Mouse (Mus musculus) erythroid progenitor cell, adult 5-6 weeks (primary cell): ENCODE results near the gene Trp53i13. TPM values are rescaled to one million over a fixed set of nuclear protein-coding genes. Genes with fewer than 3 reads are reported as not detected.

ENCODE experiments used
- ATAC-seq: replicated peaks from 2 replicates; pipeline ENCODE4 v1.8.0; 2016; ENCODE audit warnings: moderate number of reproducible peaks, mild to moderate bottlenecking, moderate TSS enrichment, inconsistent platforms; ENCODE audit not compliant: poor library complexity, low FRiP score, severe bottlenecking
- total RNA-seq, 2 experiments: library from RNA; stranded (forward) in 1 of 2; stranded (reverse) in 1 of 2; fragments of 150-400 nt in 1 of 2; fragments of 186-747, 209-891 nt in 1 of 2; gene quantifications; 2 replicates each; pipeline versions ENCODE4 v1.2.3 to v1.2.4; 2015 to 2017; ENCODE audit warnings: low replicate concordance in 2 of 2

The Trp53i13 gene
- total RNA-seq, 2 experiments from 2014 or later, result 0.84 to 2.0 TPM

- ATAC-seq, result no peak
These were observed 22.1 kb downstream of the Trp53i13 start, which contains the start of gene Git1 for GRCm38 (mm10) chr11:77493512-77494343. Gene Git1 (plus strand): TSS chr11:77493562.

- peak; percentile 86 for ATAC-seq
These were observed 22.9 kb downstream of the Trp53i13 start for GRCm38 (mm10) chr11:77492911-77493332.

- no peak for ATAC-seq
These were observed 23.4 kb downstream of the Trp53i13 start for GRCm38 (mm10) chr11:77492311-77492871.

- no peak for ATAC-seq
These were observed 24.1 kb downstream of the Trp53i13 start for GRCm38 (mm10) chr11:77491502-77492291.

- ATAC-seq, result peak; percentile 76
These were observed 24.7 kb downstream of the Trp53i13 start for GRCm38 (mm10) chr11:77491123-77491501.

GRCm38 (mm10) chr11:77490451-77490850 lies 25.3 kb downstream of the Trp53i13 start:
- ATAC-seq, result no peak

- ATAC-seq, result no peak
These were observed 26.1 kb downstream of the Trp53i13 start, which contains the start of gene Ankrd13b for GRCm38 (mm10) chr11:77489591-77490235. Gene Ankrd13b (minus strand): TSS chr11:77489678.

GRCm38 (mm10) chr11:77488771-77489581 lies 26.8 kb downstream of the Trp53i13 start:
- no peak for ATAC-seq

GRCm38 (mm10) chr11:77486798-77487197 lies 29.0 kb downstream of the Trp53i13 start:
- ATAC-seq, result no peak

GRCm38 (mm10) chr11:77485229-77485628 lies 30.6 kb downstream of the Trp53i13 start:
- ATAC-seq, result no peak

- no peak for ATAC-seq
These were observed 32.1 kb downstream of the Trp53i13 start for GRCm38 (mm10) chr11:77483510-77484255.

GRCm38 (mm10) chr11:77483043-77483442 lies 32.7 kb downstream of the Trp53i13 start:
- ATAC-seq, result no peak

- ATAC-seq, result no peak
These were observed 38.9 kb downstream of the Trp53i13 start for GRCm38 (mm10) chr11:77476895-77477294.

GRCm38 (mm10) chr11:77476216-77476615 lies 39.6 kb downstream of the Trp53i13 start:
- ATAC-seq, result no peak

GRCm38 (mm10) chr11:77472775-77473174 lies 43.0 kb downstream of the Trp53i13 start:
- ATAC-seq, result no peak

- ATAC-seq, result no peak
These were observed 44.4 kb downstream of the Trp53i13 start for GRCm38 (mm10) chr11:77471407-77471806.

- ATAC-seq, result no peak
These were observed 47.4 kb downstream of the Trp53i13 start for GRCm38 (mm10) chr11:77468397-77468796.

GRCm38 (mm10) chr11:77467784-77468183 lies 48.0 kb downstream of the Trp53i13 start:
- no peak for ATAC-seq
